Mouse (Mus musculus) liver, adult 2 months (tissue): ENCODE data around the gene Siglecf. TPM values are rescaled to one million over a fixed set of nuclear protein-coding genes. Genes with fewer than 3 reads are reported as not detected.
"Not testable (repeated sequence)": the region's sequence is repeated elsewhere in the genome, so short reads cannot be mapped to it uniquely, and the experiment has no call there.

ENCODE experiments used
- DNase-seq: peaks from one replicate; pipeline ENCODE4 v3.0.0-alpha.2; 2011; ENCODE audit warnings: low read depth, low spot score; ENCODE audit errors: extremely low read depth
- H3K27ac ChIP-seq: fragments of 200-500 bp; replicated peaks from 2 replicates; pipeline ENCODE4 v1.5.1; 2012; ENCODE audit warnings: low read depth, mild to moderate bottlenecking, control low read depth, inconsistent platforms, low read length; ENCODE audit not compliant: insufficient read depth
- H3K27me3 ChIP-seq: fragments of 200-500 bp; 2 replicates; pipeline ENCODE4 v1.6.1; 2012; ENCODE audit warnings: mild to moderate bottlenecking, moderate library complexity, low read length, inconsistent platforms; ENCODE audit not compliant: control insufficient read depth, insufficient read depth
- H3K36me3 ChIP-seq: fragments of 200-500 bp; 2 replicates; pipeline ENCODE4 v1.6.1; 2012; ENCODE audit warnings: low read length, inconsistent platforms; ENCODE audit not compliant: control insufficient read depth, insufficient read depth
- H3K4me1 ChIP-seq: fragments of 200-500 bp; 2 replicates; pipeline ENCODE4 v1.6.1; 2011; ENCODE audit warnings: low read length; ENCODE audit not compliant: control insufficient read depth, insufficient read depth
- H3K4me3 ChIP-seq: fragments of 200-500 bp; 2 replicates; pipeline ENCODE4 v1.5.1; 2011; ENCODE audit warnings: low read depth, mild to moderate bottlenecking, control low read depth, low read length, moderate library complexity; ENCODE audit not compliant: insufficient read depth
- H3K79me2 ChIP-seq: fragments of 200-500 bp; 2 replicates; pipeline ENCODE4 v1.6.1; 2012; ENCODE audit warnings: inconsistent platforms, mild to moderate bottlenecking, low read length, moderate library complexity; ENCODE audit not compliant: control insufficient read depth, insufficient read depth
- H3K9ac ChIP-seq: fragments of 200-500 bp; 2 replicates; pipeline ENCODE4 v1.6.1; 2012; ENCODE audit warnings: low read depth, mild to moderate bottlenecking, control low read depth, inconsistent platforms, low read length
- CTCF ChIP-seq: fragments of 200-500 bp; IDR thresholded peaks from 2 replicates; pipeline ENCODE4 v1.5.1; 2011; ENCODE audit warnings: low read depth, low read length, control low read depth
- POLR2A ChIP-seq: fragments of 200-500 bp; IDR thresholded peaks from 2 replicates; pipeline ENCODE4 v1.6.1; 2011; ENCODE audit warnings: low read length, control low read depth; ENCODE audit not compliant: insufficient read depth; ENCODE audit errors: extremely low read depth
- WGBS: fragments of 180-500 bp; shearing (Covaris S2); methylation state at CpG from one replicate; pipeline ENCODE4 v1.1.7; 2018; 5-methylcytosine and 5-hydroxymethylcytosine counted together
- polyA plus RNA-seq: library from polyadenylated mRNA; depleted of rRNA; stranded (reverse); fragments of >200 nt; gene quantifications from 2 replicates; pipeline ENCODE4 v1.2.3, GENCODE M21; 2012
- total RNA-seq: library from RNA; depleted of rRNA; stranded (reverse); fragments of >200 nt; gene quantifications from 2 replicates; pipeline ENCODE4 v1.2.3, GENCODE M21; 2014

Siglecf gene
- total and polyA plus RNA-seq, 2 experiments = 0.09 to 0.10 TPM

DNA sequence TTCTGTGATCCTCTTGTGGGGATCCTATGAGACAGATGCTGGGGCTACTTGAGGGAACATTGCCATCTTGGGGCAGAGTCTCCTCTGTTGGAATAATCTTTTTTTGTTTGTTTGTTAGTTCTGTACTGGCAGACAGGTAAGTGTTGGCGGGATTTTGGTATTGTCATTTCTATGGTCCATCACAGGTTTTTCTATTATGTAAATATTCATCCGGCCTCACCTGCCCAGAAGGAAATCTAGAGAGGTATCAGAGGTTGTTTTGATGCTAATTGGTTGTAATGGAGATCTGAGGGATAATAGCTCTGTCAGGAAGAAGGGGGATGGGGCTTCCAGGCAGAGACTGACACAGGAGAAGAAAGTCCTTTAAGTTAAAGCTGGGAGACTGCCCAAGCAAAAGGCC lies 7.1 kb upstream of the Siglecf start:
- Histone ChIP-seq H3K27me3 (no peaks in the 10 kb centered on the region), H3K9ac (no peak overlapping the region), H3K4me1 (no peaks in the 10 kb centered on the region), H3K4me3 (no peak overlapping the region), H3K27ac (no peak overlapping the region), H3K79me2 (no peaks in the 10 kb centered on the region), H3K36me3 (no peaks in the 10 kb centered on the region)
- TF ChIP-seq POLR2A = no peak
- no peak for TF ChIP-seq CTCF
- no peak for DNase-seq
- WGBS = 88% methylated on average over 2 of the region's 2 CpGs

GRCm38 (mm10) chr7:43344491-43344890 lies 6.7 kb upstream of the Siglecf start:
- 78% methylated on average over 4 of the region's 4 CpGs for WGBS
- Histone ChIP-seq H3K79me2 (no peaks in the 10 kb centered on the region), H3K27me3 (no peaks in the 10 kb centered on the region), H3K27ac (no peak overlapping the region), H3K4me3 (no peak overlapping the region), H3K36me3 (no peaks in the 10 kb centered on the region), H3K4me1 (no peaks in the 10 kb centered on the region), H3K9ac (no peak overlapping the region)
- TF ChIP-seq CTCF (no peak), POLR2A (no peak)
- DNase-seq = no peak

DNA sequence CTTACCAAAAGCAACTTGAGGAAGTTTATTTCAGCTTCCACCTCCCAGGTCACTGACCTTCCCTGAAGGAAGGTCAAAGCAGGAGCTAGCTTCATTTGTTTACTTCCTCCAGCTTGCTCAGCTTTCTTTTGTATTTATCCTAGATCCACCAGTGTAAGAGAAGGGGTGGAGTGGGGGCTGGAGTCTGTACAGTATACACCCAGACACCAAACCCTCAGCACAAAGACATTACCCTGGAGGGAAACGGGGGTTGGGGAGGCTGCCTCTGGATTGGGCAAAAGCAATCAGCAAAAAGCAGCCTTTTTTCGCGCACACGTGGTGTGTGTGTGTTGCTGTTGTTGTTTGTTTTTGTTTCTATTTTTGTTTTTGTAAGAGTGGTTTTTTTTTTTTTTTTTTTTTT lies 5.0 kb upstream of the Siglecf start:
- no peaks in the 10 kb centered on the region for H3K79me2 ChIP-seq
- no peaks in the 10 kb centered on the region for H3K4me1 ChIP-seq
- H3K4me3 ChIP-seq = no peak overlapping the region
- 52% methylated on average over 4 of the region's 4 CpGs for WGBS
- H3K9ac ChIP-seq = no peak overlapping the region
- peak; percentile 27 for DNase-seq
- TF ChIP-seq CTCF = no peak
- TF ChIP-seq POLR2A = no peak
- H3K36me3 ChIP-seq = no peaks in the 10 kb centered on the region
- no peak overlapping the region for H3K27ac ChIP-seq
- H3K27me3 ChIP-seq = no peaks in the 10 kb centered on the region

GRCm38 (mm10) chr7:43346571-43346970 lies 4.6 kb upstream of the Siglecf start:
- no peak for DNase-seq
- H3K27ac ChIP-seq = no peak overlapping the region
- TF ChIP-seq CTCF (no peak), POLR2A (no peak)
- no peak overlapping the region for H3K4me3 ChIP-seq
- H3K36me3 ChIP-seq = no peaks in the 10 kb centered on the region
- WGBS = 96% methylated on average over 1 of the region's 1 CpGs
- no peaks in the 10 kb centered on the region for H3K4me1 ChIP-seq
- no peaks in the 10 kb centered on the region for H3K27me3 ChIP-seq
- H3K9ac ChIP-seq = no peak overlapping the region
- H3K79me2 ChIP-seq = no peaks in the 10 kb centered on the region

- not testable (repeated sequence) for H3K4me3 ChIP-seq, H3K4me1 ChIP-seq, H3K9ac ChIP-seq, H3K79me2 ChIP-seq, H3K27me3 ChIP-seq, H3K27ac ChIP-seq, H3K36me3 ChIP-seq
- DNase-seq = peak; percentile 59
- 46% methylated on average over 5 of the region's 5 CpGs for WGBS
Observed at GRCm38 (mm10) chr7:43349623-43350022, 1.5 kb upstream of the Siglecf start.

DNA sequence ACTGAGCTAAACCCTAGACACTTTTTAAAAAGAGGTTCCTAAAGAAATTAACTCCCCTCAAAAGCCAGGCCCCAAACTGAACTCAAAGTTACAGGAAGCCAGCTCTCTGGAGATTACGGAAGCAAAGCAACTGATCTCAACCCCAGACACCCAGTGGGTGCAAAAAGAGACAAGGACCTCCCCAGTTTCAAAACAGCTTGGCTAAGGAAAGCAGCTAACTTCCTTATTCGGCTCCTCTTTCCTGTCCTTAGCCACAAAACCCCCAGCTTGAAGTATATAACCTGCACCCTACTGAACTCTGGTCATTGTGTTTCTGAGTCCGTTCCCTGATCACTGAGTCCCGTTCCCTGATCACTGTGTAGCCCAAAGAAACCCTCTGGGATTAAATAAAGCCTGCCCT lies 2.0 kb downstream of the Siglecf start:
- H3K27ac ChIP-seq = no peak overlapping the region
- no peak overlapping the region for H3K4me3 ChIP-seq
- no peaks in the 10 kb centered on the region for H3K36me3 ChIP-seq
- H3K4me1 ChIP-seq = no peaks in the 10 kb centered on the region
- 65% methylated on average over 4 of the region's 4 CpGs for WGBS
- H3K79me2 ChIP-seq = no peaks in the 10 kb centered on the region
- DNase-seq = peak; percentile 44
- no peak for TF ChIP-seq CTCF
- no peak for TF ChIP-seq POLR2A
- H3K27me3 ChIP-seq = no peaks in the 10 kb centered on the region
- no peak overlapping the region for H3K9ac ChIP-seq

GRCm38 (mm10) chr7:43353758-43354157 lies 2.6 kb downstream of the Siglecf start:
- Histone ChIP-seq H3K4me1 (peaks cover 4% of the 10 kb centered on the region; the same call in 1 of the 2 replicates), H3K27me3 (no peaks in the 10 kb centered on the region), H3K27ac (no peak overlapping the region), H3K4me3 (no peak overlapping the region), H3K36me3 (no peaks in the 10 kb centered on the region), H3K79me2 (no peaks in the 10 kb centered on the region), H3K9ac (no peak overlapping the region)
- 74% methylated on average over 4 of the region's 4 CpGs for WGBS
- TF ChIP-seq POLR2A (no peak), CTCF (no peak)
- no peak for DNase-seq
